Mouse (Mus musculus) brain, embryonic 14.5 days (tissue): ENCODE measurements at regions not wholly inside any gene's neighbourhood (a gene's known extent, or its start where the extent isn't known, plus 50 kb on each side); places are given as distances from the start of the nearest gene placed in this dataset.

Source experiments
- CTCF ChIP-seq: fragments of 200-500 bp; IDR thresholded peaks from 2 replicates; pipeline ENCODE4 v1.5.1; 2012; ENCODE audit warnings: inconsistent platforms, mild to moderate bottlenecking, moderate library complexity, borderline replicate concordance; ENCODE audit not compliant: insufficient read depth, insufficient read length; ENCODE audit errors: extremely low read depth
- POLR2A ChIP-seq: fragments of 200-500 bp; IDR thresholded peaks from 2 replicates; pipeline ENCODE4 v1.6.1; 2012; ENCODE audit warnings: mild to moderate bottlenecking, inconsistent platforms, borderline replicate concordance; ENCODE audit not compliant: poor library complexity, insufficient read depth, insufficient read length, severe bottlenecking; ENCODE audit errors: extremely low read depth

GRCm38 (mm10) chr2:147932494-147932893 lies 114.3 kb downstream of the Foxa2 start:
- TF ChIP-seq CTCF (no peak), POLR2A (no peak)
